ENCODE assay signal across 9 mouse cellular contexts in the genomic region with DNA sequence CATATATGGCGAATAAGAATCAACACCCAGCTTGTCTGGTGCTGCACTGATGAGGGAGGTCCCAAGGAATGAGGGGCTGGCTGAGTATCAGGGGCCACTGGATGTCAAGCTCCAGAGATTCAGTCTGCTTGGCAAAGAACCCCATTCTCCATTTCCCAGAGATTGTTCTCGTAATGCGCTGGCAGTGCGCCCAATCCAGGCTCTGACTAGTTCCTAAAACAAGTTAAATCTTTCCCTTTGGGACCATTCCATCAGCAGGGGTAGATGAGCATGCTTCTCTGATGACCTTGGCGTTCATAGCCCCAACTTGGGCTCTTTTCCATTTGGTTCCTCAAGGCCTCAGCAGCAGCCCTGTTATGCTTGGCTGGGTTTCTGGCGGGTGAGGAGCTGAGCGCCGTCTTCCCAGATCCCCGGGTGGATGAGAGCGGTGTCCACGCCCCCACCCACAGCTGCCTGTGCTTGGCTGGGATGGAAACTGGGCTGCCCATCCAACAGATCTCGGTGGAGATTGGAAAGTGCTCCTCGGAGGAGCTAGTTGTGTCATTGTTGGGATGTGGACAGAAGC.
DNase-seq lines count a peak whose midpoint lies in the region; ATAC-seq lines count a peak whose summit lies in the region.
"Had no signal": no experiment of that assay in that cellular context is flagged by ENCODE, and none has a peak within 500 bp of the region (broad histone marks: within the 10 kb centered on the region; RNA-seq: fewer than 3 reads in every experiment).

No protein-coding gene starts in this region.

- H3K9me3 ChIP-seq in forebrain, embryonic 14.5 days (replicated peaks; ENCODE audit: control insufficient read depth, low read length): no peaks in the 10 kb centered on the region
- H3K9me3 ChIP-seq in forebrain, embryonic 10.5 days: no peaks in the 10 kb centered on the region
- H3K9me3 ChIP-seq in kidney, embryonic 16.5 days (ENCODE audit: low read length): no peaks in the 10 kb centered on the region

- H3K27ac ChIP-seq in forebrain, embryonic 14.5 days (ENCODE audit: low read depth, low read length): no peak overlapping the region; the same call in 1 of the 2 replicates
- no peak overlapping the region for H3K27ac ChIP-seq in forebrain, embryonic 10.5 days
- H3K27ac ChIP-seq in kidney, embryonic 16.5 days (ENCODE audit: low read length): peak overlapping the region; percentile 52; the same call in 1 of the 2 replicates
- H3K27ac ChIP-seq: macrophage had no signal

- no peak overlapping the region for H3K4me2 ChIP-seq in forebrain, embryonic 14.5 days (ENCODE audit: low read length)
- H3K4me2 ChIP-seq in kidney, embryonic 16.5 days (replicated peaks; ENCODE audit: low read depth, low read length): no peak overlapping the region

- no peak for ATAC-seq in forebrain, embryonic 14.5 days
- peak; percentile 90 for ATAC-seq in kidney, embryonic 16.5 days (ENCODE audit: low FRiP score, low TSS enrichment)

- H3K27me3 ChIP-seq in forebrain, embryonic 14.5 days (replicated peaks; ENCODE audit: control insufficient read depth, insufficient read depth, low read length): no peaks in the 10 kb centered on the region
- no peaks in the 10 kb centered on the region for H3K27me3 ChIP-seq in forebrain, embryonic 10.5 days (ENCODE audit: poor library complexity, severe bottlenecking)
- H3K27me3 ChIP-seq in kidney, embryonic 16.5 days (ENCODE audit: insufficient read depth, low read length): no peaks in the 10 kb centered on the region

- H3K36me3 ChIP-seq in forebrain, embryonic 14.5 days (ENCODE audit: control insufficient read depth, insufficient read depth, low read length): no peaks in the 10 kb centered on the region
- no peaks in the 10 kb centered on the region for H3K36me3 ChIP-seq in forebrain, embryonic 10.5 days (replicated peaks)
- no peaks in the 10 kb centered on the region for H3K36me3 ChIP-seq in kidney, embryonic 16.5 days (ENCODE audit: insufficient read depth, low read length)

- no peaks in the 10 kb centered on the region for H3K4me1 ChIP-seq in forebrain, embryonic 14.5 days (ENCODE audit: control insufficient read depth, insufficient read depth, low read length)
- peaks cover 2% of the 10 kb centered on the region for H3K4me1 ChIP-seq in forebrain, embryonic 10.5 days
- H3K4me1 ChIP-seq in kidney, embryonic 16.5 days (ENCODE audit: insufficient read depth, low read length): 0 out of 2 replicates have a peak, but pooled peaks cover 4% of the 10 kb centered on the region

- no peak overlapping the region for H3K9ac ChIP-seq in forebrain, embryonic 14.5 days (ENCODE audit: low read length)
- H3K9ac ChIP-seq in kidney, embryonic 16.5 days (replicated peaks; ENCODE audit: low read length): no peak overlapping the region

- no peak overlapping the region for H3K4me3 ChIP-seq in forebrain, embryonic 14.5 days (ENCODE audit: low read depth, low read length)
- no peak overlapping the region for H3K4me3 ChIP-seq in forebrain, embryonic 10.5 days
- no peak overlapping the region for H3K4me3 ChIP-seq in kidney, embryonic 16.5 days (ENCODE audit: low read length)

- peak; percentile 42 for DNase-seq in forebrain, embryonic 14.5 days (ENCODE audit: low spot score)
- DNase-seq in forebrain, embryonic 10.5 days (ENCODE audit: extremely low spot score, low spot score): no peak
- peak; percentile 100 for DNase-seq in NIH3T3 (ENCODE audit: low read depth)
- DNase-seq in gastrocnemius, postnatal 10 days: peak; percentile 86
- DNase-seq in lung, postnatal 10 days: peak; percentile 86
- DNase-seq in urinary bladder, postnatal 14 days (ENCODE audit: low spot score): peak; percentile 80
- no peak for DNase-seq in embryo, embryonic 10.5 days (ENCODE audit: low spot score)

- 84% methylated on average over 13 of the region's 13 CpGs for WGBS in forebrain, embryonic 14.5 days
- 91% methylated on average over 13 of the region's 13 CpGs for WGBS in forebrain, embryonic 10.5 days
- whole genome bisulfite sequencing in kidney, embryonic 16.5 days: 57% methylated on average over 13 of the region's 13 CpGs

Comparison
In these comparisons a context has a peak if more than half of its experiments do, and no peak if none do; other contexts are left out.
1. DNase-seq: peak in forebrain, embryonic 14.5 days (single experiment), NIH3T3 (single experiment), gastrocnemius, postnatal 10 days (single experiment), lung, postnatal 10 days (single experiment) and urinary bladder, postnatal 14 days (single experiment); none in forebrain, embryonic 10.5 days (single experiment) and embryo, embryonic 10.5 days (single experiment).